Mouse (Mus musculus) CH12.LX (cell line): ENCODE results near the gene Calcoco1. TPM values are rescaled to one million over a fixed set of nuclear protein-coding genes. Genes with fewer than 3 reads are reported as not detected.

Experiments used
- DNase-seq: peaks from one replicate; pipeline ENCODE4 v3.0.0-alpha.2; 2013; ENCODE audit errors: extremely low read depth
- H3K27ac ChIP-seq: 2 replicates; pipeline ENCODE4 v1.5.1; 2012; ENCODE audit warnings: low read depth, mild to moderate bottlenecking, control low read depth, moderate library complexity; ENCODE audit not compliant: insufficient read depth
- H3K27me3 ChIP-seq: replicated peaks from 2 replicates; pipeline ENCODE3; 2012; ENCODE audit warnings: inconsistent platforms
- H3K36me3 ChIP-seq, 2 experiments: replicated peaks in 1 of 2; 2 replicates each; pipeline versions ENCODE3 to v1.6.1; 2012; ENCODE audit warnings: inconsistent platforms in 1 of 2, low read length in 1 of 2, mild to moderate bottlenecking in 1 of 2, mixed read lengths in 1 of 2, moderate library complexity in 1 of 2; ENCODE audit not compliant: control insufficient read depth in 1 of 2, insufficient read depth in 1 of 2
- H3K4me1 ChIP-seq, 2 experiments: 2 replicates each; pipeline ENCODE4 v1.6.1; 2012; ENCODE audit warnings: inconsistent platforms in 1 of 2, moderate library complexity in 1 of 2; ENCODE audit not compliant: insufficient read depth in 2 of 2, control insufficient read depth in 1 of 2
- H3K4me2 ChIP-seq: 2 replicates; pipeline ENCODE4 v1.6.1; 2012; ENCODE audit warnings: low read depth, mild to moderate bottlenecking, control low read depth; ENCODE audit not compliant: poor library complexity, insufficient read depth, severe bottlenecking
- H3K4me3 ChIP-seq, 3 experiments: fragments of 150-350 bp in 1 of 3; sonication (generic) in 1 of 3; replicated peaks in 1 of 3; 2 replicates each; pipeline versions ENCODE3 to v1.5.1; 2011 to 2012; ENCODE audit warnings: low read depth in 2 of 3, low read length in 2 of 3, mild to moderate bottlenecking in 2 of 3, moderate library complexity in 2 of 3, control low read depth in 1 of 3, improper control_type of control experiment in 1 of 3, inconsistent platforms in 1 of 3, mixed read lengths in 1 of 3; ENCODE audit not compliant: poor library complexity in 1 of 3
- H3K79me2 ChIP-seq: replicated peaks from 2 replicates; pipeline ENCODE4 v1.6.1; 2012; ENCODE audit warnings: mild to moderate bottlenecking, moderate library complexity; ENCODE audit not compliant: control insufficient read depth, poor library complexity, insufficient read depth, severe bottlenecking; ENCODE audit errors: extremely low read depth
- H3K9ac ChIP-seq: 2 replicates; pipeline ENCODE4 v1.6.1; 2012; ENCODE audit warnings: low read depth, mild to moderate bottlenecking, control low read depth, moderate library complexity; ENCODE audit not compliant: insufficient read depth
- H3K9me3 ChIP-seq: replicated peaks from 2 replicates; pipeline ENCODE3; 2012; ENCODE audit warnings: low read length, inconsistent platforms, mixed read lengths
- CTCF ChIP-seq, 2 experiments: IDR thresholded peaks in 1 of 2; conservative IDR thresholded peaks in 1 of 2; 2 replicates each; pipeline ENCODE4 v1.5.1; 2011 to 2012; ENCODE audit warnings: low read depth in 2 of 2, low read length in 2 of 2, improper control_type of control experiment in 1 of 2, inconsistent platforms in 1 of 2, mild to moderate bottlenecking in 1 of 2, moderate library complexity in 1 of 2
- MAFK ChIP-seq: IDR thresholded peaks from 2 replicates; pipeline ENCODE4 v1.6.1; 2011; ENCODE audit warnings: low read length, improper control_type of control experiment; ENCODE audit not compliant: insufficient replicate concordance
- MYC ChIP-seq: IDR thresholded peaks from 2 replicates; pipeline ENCODE4 v1.6.1; 2011; ENCODE audit warnings: low read depth, mild to moderate bottlenecking, improper control_type of control experiment, low read length
- PAX5 ChIP-seq: IDR thresholded peaks from 2 replicates; pipeline ENCODE4 v1.6.1; 2012; ENCODE audit warnings: low read length, inconsistent platforms, mixed read lengths
- RAD21 ChIP-seq: IDR thresholded peaks from 2 replicates; pipeline ENCODE4 v1.6.1; 2011; ENCODE audit warnings: low read depth, mild to moderate bottlenecking, low read length, improper control_type of control experiment, moderate library complexity
- SMC3 ChIP-seq: IDR thresholded peaks from 2 replicates; pipeline ENCODE4 v1.6.1; 2011; ENCODE audit warnings: low read depth, low read length, improper control_type of control experiment
- ZC3H11A ChIP-seq: IDR thresholded peaks from 2 replicates; pipeline ENCODE4 v1.6.1; 2012; ENCODE audit warnings: low read depth, mild to moderate bottlenecking, inconsistent platforms, low read length, improper control_type of control experiment
- ZMIZ1 ChIP-seq: IDR thresholded peaks from 2 replicates; pipeline ENCODE4 v1.6.1; 2012; ENCODE audit warnings: low read depth, mild to moderate bottlenecking, inconsistent platforms, low read length, improper control_type of control experiment
- dilution Hi-C: fragments of 300-500 bp; cut with MboI; formaldehyde crosslinking; loops from 2 replicates; pipeline ENCODE4 v1.14.3; 2020; ENCODE audit warnings: low sequenced_read_pairs; ENCODE audit not compliant: extremely low pct_unique_long_range_greater_than_20kb, extremely low pct_ligation_motif_present
- in situ Hi-C: fragments of 300-500 bp; cut with MboI; formaldehyde crosslinking; loops from 3 replicates; pipeline ENCODE4 v1.14.3; 2019; ENCODE audit warnings: low sequenced_read_pairs, low pct_ligation_motif_present, low pct_unique_long_range_greater_than_20kb, mixed read lengths
- polyA plus RNA-seq: library from polyadenylated mRNA; unstranded; fragments of >175 nt; gene quantifications from 2 replicates; pipeline ENCODE4 v1.2.1, GENCODE M21; 2012; ENCODE audit warnings: low read depth; ENCODE audit not compliant: insufficient read length
- total RNA-seq, 2 experiments: library from RNA; depleted of rRNA; stranded (reverse); fragments of 300-350 nt in 1 of 2; fragments of >200 nt in 1 of 2; gene quantifications; 2 replicates each; pipeline ENCODE4 v1.2.3; 2012 to 2014

The Calcoco1 gene
- total and polyA plus RNA-seq, 3 experiments: 3.6 to 8.5 (median 7.6) TPM

GRCm38 (mm10) chr15:102761745-102762378 is 39.9 kb upstream of the Calcoco1 start:
- Histone ChIP-seq H3K9ac (no peak overlapping the region), H3K27me3 (peaks cover 86% of the 10 kb centered on the region), H3K27ac (no peak overlapping the region), H3K9me3 (peaks cover 9% of the 10 kb centered on the region), H3K4me2 (no peak overlapping the region), H3K36me3 (no peaks in the 10 kb centered on the region), H3K4me3 (no peak overlapping the region), H3K79me2 (no peaks in the 10 kb centered on the region), H3K4me1 (no peaks in the 10 kb centered on the region)
- dilution Hi-C loops (no loop called here), in situ Hi-C loops (no loop called here)
- DNase-seq: peak; percentile 62
- TF ChIP-seq SMC3 (peak; percentile 60), CTCF (conservative IDR thresholded peaks at IDR 0.05 in 1 of 2, IDR thresholded peaks at IDR 0.05 in 1 of 2; ENCODE audit: low read depth in 2 of 2, low read length in 2 of 2) (peak; percentile 44 to 85; a peak in 3 of 4 replicates), MAFK (no peak), RAD21 (peak; percentile 77), ZC3H11A (0 out of 2 replicates have a peak, but pooled peaks have one; percentile 4)

GRCm38 (mm10) chr15:102757686-102758085 is 35.7 kb upstream of the Calcoco1 start:
- Histone ChIP-seq H3K9me3 (peaks cover 16% of the 10 kb centered on the region), H3K27me3 (peaks cover 92% of the 10 kb centered on the region), H3K27ac (no peak overlapping the region), H3K4me3 (no peak overlapping the region), H3K4me1 (no peaks in the 10 kb centered on the region), H3K36me3 (no peaks in the 10 kb centered on the region), H3K4me2 (no peak overlapping the region), H3K79me2 (no peaks in the 10 kb centered on the region), H3K9ac (no peak overlapping the region)
- in situ Hi-C loops (no loop called here), dilution Hi-C loops (no loop called here)
- DNase-seq: no peak
- TF ChIP-seq CTCF (conservative IDR thresholded peaks at IDR 0.05 in 1 of 2, IDR thresholded peaks at IDR 0.05 in 1 of 2; ENCODE audit: low read depth in 2 of 2, low read length in 2 of 2): peak in 1 of 2 experiments; percentile 19; a peak in 1 of 4 replicates
- no peak for TF ChIP-seq MYC

- in situ Hi-C loops: no loop called here
- Histone ChIP-seq H3K27ac (no peak overlapping the region), H3K36me3 (no peaks in the 10 kb centered on the region)
- DNase-seq: no peak
- no peak for TF ChIP-seq SMC3
- no peak for TF ChIP-seq ZMIZ1
- no peak for TF ChIP-seq PAX5
- TF ChIP-seq MYC: no peak
- TF ChIP-seq, all 38 proteins: peak for 0
- Histone ChIP-seq H3K27me3 (peaks cover 94% of the 10 kb centered on the region), H3K79me2 (no peaks in the 10 kb centered on the region), H3K9ac (no peak overlapping the region), H3K4me2 (no peak overlapping the region), H3K9me3 (peaks cover 16% of the 10 kb centered on the region), H3K4me3 (no peak overlapping the region), H3K4me1 (no peaks in the 10 kb centered on the region)
- dilution Hi-C loops: no loop called here
Measured at GRCm38 (mm10) chr15:102755053-102755452, 33.1 kb upstream of the Calcoco1 start.
